Mouse (Mus musculus): ENCODE measurements at regions not wholly inside any gene's neighbourhood (a gene's known extent, or its start where the extent isn't known, plus 50 kb on each side); places are given as distances from the start of the nearest gene placed in this dataset.

DNA sequence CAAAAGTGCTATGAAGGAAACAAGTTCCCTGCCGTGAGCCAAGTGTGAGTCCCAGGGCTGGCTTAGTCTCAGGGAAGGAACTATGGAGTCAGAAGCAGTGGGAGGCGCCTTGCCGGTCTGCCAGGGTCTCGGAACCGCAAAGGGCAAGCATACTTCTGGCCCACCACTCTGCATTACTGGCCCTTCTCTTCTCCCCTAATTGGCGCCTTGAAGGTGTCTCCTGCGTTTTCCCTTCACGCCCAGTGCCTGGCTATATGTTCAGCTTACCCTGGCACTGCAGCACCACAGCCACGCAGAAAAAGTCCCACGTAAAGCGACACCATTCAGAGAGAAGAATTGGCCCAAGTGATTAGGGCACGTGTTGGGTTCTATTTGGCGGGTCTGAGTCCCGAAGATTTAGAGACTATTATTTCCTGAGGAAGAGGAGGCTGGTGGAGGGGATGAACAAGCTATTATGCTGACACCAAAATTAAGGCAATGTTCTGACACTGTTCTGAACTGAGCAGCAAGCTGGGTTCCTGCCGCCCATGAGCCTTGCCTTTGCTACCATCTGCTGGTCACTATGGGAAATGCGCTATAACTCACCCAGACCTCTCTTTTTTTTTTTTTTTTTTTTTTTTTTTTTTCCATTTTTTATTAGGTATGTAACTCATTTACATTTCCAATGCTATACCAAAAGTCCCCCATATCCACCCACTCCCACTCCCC lies 288.5 kb upstream of the Jmjd1c start:
- no peaks in the 10 kb centered on the region for H3K36me3 ChIP-seq (ENCODE audit: control insufficient read depth, insufficient read depth, low read length)
- no peaks in the 10 kb centered on the region for H3K4me1 ChIP-seq (replicated peaks; ENCODE audit: control insufficient read depth, insufficient read depth, low read length)
- DNase-seq = peak; percentile 43
- no peak overlapping the region for H3K4me3 ChIP-seq (ENCODE audit: control insufficient read depth, insufficient read depth, low read length)
- TF ChIP-seq POLR2A (IDR thresholded peaks at IDR 0.05; ENCODE audit: control insufficient read depth, extremely low read depth, insufficient read depth, low read length, poor library complexity) = no peak
- TF ChIP-seq CTCF (IDR thresholded peaks at IDR 0.05; ENCODE audit: borderline replicate concordance, control insufficient read depth, extremely low read depth, insufficient read depth, low read length, poor library complexity) = no peak
- no peak overlapping the region for H3K27ac ChIP-seq (ENCODE audit: control insufficient read depth, insufficient read depth, low read length)
- WGBS = 53% methylated on average over 16 of the region's 16 CpGs
- no peaks in the 10 kb centered on the region for H3K27me3 ChIP-seq (ENCODE audit: control insufficient read depth, insufficient read depth, low read length)

DNA sequence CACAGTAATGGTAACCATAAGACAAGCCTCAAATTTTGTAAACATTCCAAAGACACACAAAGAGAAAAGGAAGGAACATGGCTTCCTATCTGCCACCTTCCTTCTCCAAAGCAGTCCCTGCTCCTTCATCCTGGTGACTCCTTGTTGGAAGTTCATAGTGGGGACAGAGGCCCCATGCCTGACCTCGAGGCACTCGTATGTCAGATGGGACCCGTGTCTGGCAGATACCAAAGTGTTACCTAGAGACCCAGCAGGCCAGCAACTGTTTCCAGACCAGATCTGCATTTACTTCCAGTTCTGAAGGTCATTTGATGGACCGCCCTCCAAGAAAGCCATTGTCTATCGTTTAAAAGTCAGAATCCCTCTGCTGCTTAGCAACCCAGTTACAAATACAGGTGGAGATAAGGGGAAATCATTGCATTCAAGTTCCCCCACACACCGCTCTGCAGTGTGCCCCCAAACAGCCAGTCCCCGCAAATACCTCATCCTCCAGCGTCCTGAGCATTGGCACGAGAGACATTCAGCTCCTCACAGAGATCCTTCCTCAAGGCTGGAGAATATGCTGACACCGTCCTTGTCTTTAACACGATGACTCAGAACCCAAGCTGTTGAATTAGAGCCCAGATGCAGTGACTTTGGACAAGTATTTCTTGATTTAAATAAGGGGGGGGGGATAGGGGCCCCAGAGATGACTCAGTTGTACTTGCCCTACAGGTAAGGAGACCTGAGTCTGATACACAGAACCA lies 283.2 kb upstream of the Jmjd1c start:
- no peak overlapping the region for H3K4me3 ChIP-seq (ENCODE audit: control insufficient read depth, insufficient read depth, low read length)
- no peaks in the 10 kb centered on the region for H3K27me3 ChIP-seq (ENCODE audit: control insufficient read depth, insufficient read depth, low read length)
- no peak overlapping the region for H3K27ac ChIP-seq (ENCODE audit: control insufficient read depth, insufficient read depth, low read length)
- no peak for DNase-seq
- WGBS = 93% methylated on average over 11 of the region's 11 CpGs
- TF ChIP-seq POLR2A (IDR thresholded peaks at IDR 0.05; ENCODE audit: control insufficient read depth, extremely low read depth, insufficient read depth, low read length, poor library complexity) (no peak), CTCF (IDR thresholded peaks at IDR 0.05; ENCODE audit: borderline replicate concordance, control insufficient read depth, extremely low read depth, insufficient read depth, low read length, poor library complexity) (no peak)
- H3K36me3 ChIP-seq (ENCODE audit: control insufficient read depth, insufficient read depth, low read length) = no peaks in the 10 kb centered on the region
- no peaks in the 10 kb centered on the region for H3K4me1 ChIP-seq (replicated peaks; ENCODE audit: control insufficient read depth, insufficient read depth, low read length)

GRCm38 (mm10) chr10:66813850-66814564 lies 281.9 kb upstream of the Jmjd1c start:
- WGBS = 24% methylated on average over 15 of the region's 15 CpGs

DNA sequence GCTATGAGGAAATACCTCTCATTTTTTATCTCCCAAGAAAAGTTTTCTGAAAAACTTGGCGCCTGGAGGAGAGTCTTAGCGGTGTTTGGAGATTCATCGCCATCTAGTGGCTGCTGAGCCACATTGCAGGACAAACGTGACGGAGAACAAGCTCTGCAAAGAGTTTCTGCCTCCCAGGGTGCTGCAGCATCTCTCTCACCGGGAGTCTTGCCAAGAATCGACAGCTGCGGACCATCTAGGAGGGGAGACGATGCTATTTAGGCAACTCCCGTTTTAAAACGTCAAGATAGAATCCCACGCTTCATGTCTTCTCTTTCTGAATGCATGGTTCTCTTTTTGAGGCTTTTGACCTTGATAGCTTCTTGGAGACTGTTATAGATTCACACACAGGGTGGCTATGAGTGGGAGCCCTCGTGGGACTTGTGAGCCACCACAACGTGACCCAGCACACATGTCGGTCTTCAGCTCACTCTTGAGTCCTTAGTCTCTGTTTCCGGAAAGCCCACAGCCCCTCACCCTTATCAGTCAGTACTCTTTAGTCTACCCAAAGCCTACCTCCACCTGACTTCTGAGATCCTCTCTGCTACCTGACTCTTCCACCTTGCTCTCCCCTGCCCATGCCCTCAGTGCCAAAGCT lies 281.2 kb upstream of the Jmjd1c start:
- TF ChIP-seq POLR2A (IDR thresholded peaks at IDR 0.05; ENCODE audit: control insufficient read depth, extremely low read depth, insufficient read depth, low read length, poor library complexity) (no peak), CTCF (IDR thresholded peaks at IDR 0.05; ENCODE audit: borderline replicate concordance, control insufficient read depth, extremely low read depth, insufficient read depth, low read length, poor library complexity) (peak; percentile 70; the same call in 1 of the 2 replicates)
- Histone ChIP-seq H3K27ac (ENCODE audit: control insufficient read depth, insufficient read depth, low read length) (no peak overlapping the region), H3K4me3 (ENCODE audit: control insufficient read depth, insufficient read depth, low read length) (no peak overlapping the region), H3K4me1 (replicated peaks; ENCODE audit: control insufficient read depth, insufficient read depth, low read length) (no peaks in the 10 kb centered on the region), H3K36me3 (ENCODE audit: control insufficient read depth, insufficient read depth, low read length) (no peaks in the 10 kb centered on the region), H3K27me3 (ENCODE audit: control insufficient read depth, insufficient read depth, low read length) (no peaks in the 10 kb centered on the region)
- DNase-seq = peak; percentile 57
- WGBS = 15% methylated on average over 16 of the region's 16 CpGs

More at GRCm38 (mm10) chr10:66813850-66814564, 281.9 kb upstream of the Jmjd1c start:
- H3K4me1 ChIP-seq (replicated peaks; ENCODE audit: control insufficient read depth, insufficient read depth, low read length) = no peaks in the 10 kb centered on the region
- no peak overlapping the region for H3K4me3 ChIP-seq (ENCODE audit: control insufficient read depth, insufficient read depth, low read length)
- H3K27me3 ChIP-seq (ENCODE audit: control insufficient read depth, insufficient read depth, low read length) = no peaks in the 10 kb centered on the region
- H3K27ac ChIP-seq (ENCODE audit: control insufficient read depth, insufficient read depth, low read length) = no peak overlapping the region
- no peak for DNase-seq
- no peaks in the 10 kb centered on the region for H3K36me3 ChIP-seq (ENCODE audit: control insufficient read depth, insufficient read depth, low read length)
- TF ChIP-seq POLR2A (IDR thresholded peaks at IDR 0.05; ENCODE audit: control insufficient read depth, extremely low read depth, insufficient read depth, low read length, poor library complexity) (no peak), CTCF (IDR thresholded peaks at IDR 0.05; ENCODE audit: borderline replicate concordance, control insufficient read depth, extremely low read depth, insufficient read depth, low read length, poor library complexity) (no peak)

- 89% methylated on average over 4 of the region's 4 CpGs for WGBS
- Histone ChIP-seq H3K27me3 (ENCODE audit: control insufficient read depth, insufficient read depth, low read length) (no peaks in the 10 kb centered on the region), H3K4me1 (replicated peaks; ENCODE audit: control insufficient read depth, insufficient read depth, low read length) (no peaks in the 10 kb centered on the region), H3K36me3 (ENCODE audit: control insufficient read depth, insufficient read depth, low read length) (no peaks in the 10 kb centered on the region), H3K27ac (ENCODE audit: control insufficient read depth, insufficient read depth, low read length) (no peak overlapping the region), H3K4me3 (ENCODE audit: control insufficient read depth, insufficient read depth, low read length) (no peak overlapping the region)
- DNase-seq = no peak
- TF ChIP-seq CTCF (IDR thresholded peaks at IDR 0.05; ENCODE audit: borderline replicate concordance, control insufficient read depth, extremely low read depth, insufficient read depth, low read length, poor library complexity) (no peak), POLR2A (IDR thresholded peaks at IDR 0.05; ENCODE audit: control insufficient read depth, extremely low read depth, insufficient read depth, low read length, poor library complexity) (no peak)
These were observed 280.0 kb upstream of the Jmjd1c start for GRCm38 (mm10) chr10:66815951-66816350.

GRCm38 (mm10) chr10:66816776-66817175 lies 279.1 kb upstream of the Jmjd1c start:
- TF ChIP-seq CTCF (IDR thresholded peaks at IDR 0.05; ENCODE audit: borderline replicate concordance, control insufficient read depth, extremely low read depth, insufficient read depth, low read length, poor library complexity) (no peak), POLR2A (IDR thresholded peaks at IDR 0.05; ENCODE audit: control insufficient read depth, extremely low read depth, insufficient read depth, low read length, poor library complexity) (no peak)
- H3K4me3 ChIP-seq (ENCODE audit: control insufficient read depth, insufficient read depth, low read length) = no peak overlapping the region
- 86% methylated on average over 13 of the region's 13 CpGs for WGBS
- H3K27ac ChIP-seq (ENCODE audit: control insufficient read depth, insufficient read depth, low read length) = no peak overlapping the region
- no peaks in the 10 kb centered on the region for H3K36me3 ChIP-seq (ENCODE audit: control insufficient read depth, insufficient read depth, low read length)
- no peaks in the 10 kb centered on the region for H3K4me1 ChIP-seq (replicated peaks; ENCODE audit: control insufficient read depth, insufficient read depth, low read length)
- no peak for DNase-seq
- no peaks in the 10 kb centered on the region for H3K27me3 ChIP-seq (ENCODE audit: control insufficient read depth, insufficient read depth, low read length)
